Mouse (Mus musculus): Measurements from ENCODE around the gene 5031439G07Rik. TPM values are rescaled to one million over a fixed set of nuclear protein-coding genes. Genes with fewer than 3 reads are reported as not detected.
"Not testable (repeated sequence)": the region's sequence is repeated elsewhere in the genome, so short reads cannot be mapped to it uniquely, and the experiment has no call there.

Gene 5031439G07Rik
- polyA plus RNA-seq, 1 experiment from 2014 or later, result 19.2 TPM

DNA sequence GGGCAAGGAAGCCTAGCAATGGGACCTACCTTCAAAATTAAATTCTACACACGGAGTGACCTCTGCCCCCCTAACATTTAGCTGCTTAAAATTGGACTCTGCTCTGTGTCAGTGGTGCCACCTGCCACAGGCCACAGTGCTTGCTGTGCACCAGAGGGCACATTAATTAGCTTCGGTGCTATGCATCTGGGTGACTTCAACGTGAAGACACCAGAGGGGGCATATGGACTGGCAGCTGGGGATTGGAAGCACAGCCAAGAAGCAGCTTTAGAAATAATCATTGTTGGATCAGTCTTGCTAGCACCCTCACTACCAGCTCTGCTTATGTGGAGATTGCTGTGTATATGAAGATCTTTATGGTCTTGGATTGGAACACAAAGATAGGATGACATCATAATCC is 75.2 kb downstream of the 5031439G07Rik start:
- no peak for ATAC-seq (ENCODE audit: low FRiP score)
- H3K9ac ChIP-seq, result no peak overlapping the region
- 74% methylated on average over 3 of the region's 3 CpGs for WGBS

DNA sequence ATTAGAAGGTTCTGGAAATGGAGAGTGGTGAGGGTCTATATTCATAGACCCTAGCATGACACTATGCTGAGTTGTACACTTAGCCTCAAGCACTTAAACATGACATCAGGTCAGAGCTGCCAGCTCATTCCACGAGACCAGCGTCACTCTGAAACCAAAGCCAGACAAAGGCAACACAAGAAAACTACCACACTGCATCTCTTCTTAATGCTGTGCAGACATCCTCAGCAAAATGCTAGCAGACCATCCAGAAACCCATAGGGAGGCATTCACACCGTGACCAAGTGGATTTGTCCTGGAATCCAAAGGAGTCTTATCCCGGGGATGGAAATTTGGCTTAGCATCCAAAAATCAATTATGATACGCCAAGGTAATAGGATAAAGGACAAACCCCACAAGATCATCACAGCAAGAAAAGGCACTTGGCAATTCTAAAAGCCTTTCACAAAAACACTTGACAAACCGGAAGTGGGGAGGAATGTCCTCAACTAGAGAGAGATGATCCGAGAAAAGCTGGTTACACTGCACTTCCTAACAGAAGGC is 84.4 kb downstream of the 5031439G07Rik start:
- Histone ChIP-seq H3K9me3 (ENCODE audit: control insufficient read depth, low read length) (no peaks in the 10 kb centered on the region), H3K36me3 (replicated peaks; ENCODE audit: control insufficient read depth, insufficient read depth) (no peaks in the 10 kb centered on the region), H3K4me3 (replicated peaks; ENCODE audit: low read length) (no peak overlapping the region), H3K9ac (no peak overlapping the region), H3K4me2 (replicated peaks) (no peak overlapping the region), H3K27ac (no peak overlapping the region), H3K27me3 (ENCODE audit: control insufficient read depth, insufficient read depth, low read length) (no peaks in the 10 kb centered on the region), H3K4me1 (replicated peaks; ENCODE audit: control insufficient read depth, insufficient read depth, low read length) (peaks cover 6% of the 10 kb centered on the region)
- DNase-seq (ENCODE audit: low spot score) (no peak), ATAC-seq (ENCODE audit: low FRiP score) (no peak)
- 49% methylated on average over 7 of the region's 7 CpGs for WGBS

More for the DNA sequence above, 75.2 kb downstream of the 5031439G07Rik start:
- Histone ChIP-seq H3K27ac (no peak overlapping the region), H3K4me1 (replicated peaks; ENCODE audit: control insufficient read depth, insufficient read depth, low read length) (no peaks in the 10 kb centered on the region), H3K27me3 (ENCODE audit: control insufficient read depth, insufficient read depth, low read length) (no peaks in the 10 kb centered on the region), H3K4me2 (replicated peaks) (no peak overlapping the region), H3K9me3 (ENCODE audit: control insufficient read depth, low read length) (peaks cover 5% of the 10 kb centered on the region; the same call in 1 of the 2 replicates), H3K4me3 (replicated peaks; ENCODE audit: low read length) (no peak overlapping the region), H3K36me3 (replicated peaks; ENCODE audit: control insufficient read depth, insufficient read depth) (no peaks in the 10 kb centered on the region)
- DNase-seq (ENCODE audit: low spot score), result no peak

DNA sequence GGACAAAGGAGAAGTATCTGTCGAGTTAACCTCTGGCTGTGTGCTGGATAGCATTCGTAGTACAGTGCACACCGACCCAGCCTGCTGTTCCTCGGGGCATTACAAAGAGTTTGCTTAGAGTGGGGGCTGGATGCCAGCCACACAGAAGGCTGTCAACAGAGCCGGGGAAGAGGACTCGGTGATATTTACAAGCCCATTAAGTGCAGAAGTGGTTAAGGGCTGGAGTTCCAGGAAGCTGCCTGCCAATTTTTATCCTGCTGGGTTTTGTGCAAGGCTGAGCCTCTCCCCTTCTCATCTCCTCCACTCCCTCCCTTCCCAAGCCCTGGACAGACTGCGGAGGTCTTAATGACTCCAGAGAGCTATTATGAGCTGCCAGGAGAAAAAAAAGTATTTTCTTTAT is 90.3 kb downstream of the 5031439G07Rik start:
- ATAC-seq (ENCODE audit: low FRiP score) (peak; percentile 59; the same call in 1 of the 2 replicates), DNase-seq (ENCODE audit: low spot score) (peak; percentile 59)
- 0 out of 2 replicates have a peak, but pooled peaks cover 2% of the 10 kb centered on the region for H3K9me3 ChIP-seq (ENCODE audit: control insufficient read depth, low read length)
- H3K4me3 ChIP-seq (replicated peaks; ENCODE audit: low read length), result no peak overlapping the region
- peak overlapping the region; percentile 64 for H3K27ac ChIP-seq
- no peak overlapping the region for H3K9ac ChIP-seq
- no peaks in the 10 kb centered on the region for H3K27me3 ChIP-seq (ENCODE audit: control insufficient read depth, insufficient read depth, low read length)
- H3K36me3 ChIP-seq (replicated peaks; ENCODE audit: control insufficient read depth, insufficient read depth), result no peaks in the 10 kb centered on the region
- peaks cover 17% of the 10 kb centered on the region for H3K4me1 ChIP-seq (replicated peaks; ENCODE audit: control insufficient read depth, insufficient read depth, low read length)
- H3K4me2 ChIP-seq (replicated peaks), result peak overlapping the region; percentile 33
- 31% methylated on average over 7 of the region's 7 CpGs for WGBS

DNA sequence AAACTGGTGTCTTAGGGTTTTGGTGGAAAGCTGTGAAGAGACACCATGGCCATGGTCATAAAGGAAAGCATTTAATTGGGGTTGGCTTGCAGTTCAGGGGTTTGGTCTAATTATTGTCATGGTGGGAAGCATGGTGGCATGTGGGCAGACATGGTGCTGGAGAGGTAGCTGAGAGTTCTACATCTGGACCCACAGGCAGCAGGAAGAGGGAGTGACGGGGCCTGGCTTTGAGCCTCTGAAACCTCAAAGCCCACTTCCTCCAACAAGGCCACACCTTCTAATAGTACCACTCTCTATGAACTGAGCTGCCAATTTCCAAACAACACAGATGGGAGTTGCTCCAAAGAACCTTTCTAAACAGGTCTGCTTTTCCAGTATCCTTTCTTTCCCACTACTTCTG is 91.7 kb downstream of the 5031439G07Rik start:
- peaks cover 14% of the 10 kb centered on the region for H3K4me1 ChIP-seq (replicated peaks; ENCODE audit: control insufficient read depth, insufficient read depth, low read length)
- H3K9me3 ChIP-seq (ENCODE audit: control insufficient read depth, low read length), result 0 out of 2 replicates have a peak, but pooled peaks cover 2% of the 10 kb centered on the region
- H3K9ac ChIP-seq, result no peak overlapping the region
- H3K27ac ChIP-seq, result no peak overlapping the region
- WGBS, result 84% methylated on average over 1 of the region's 1 CpGs
- no peak for ATAC-seq (ENCODE audit: low FRiP score)
- H3K4me2 ChIP-seq (replicated peaks), result no peak overlapping the region
- H3K36me3 ChIP-seq (replicated peaks; ENCODE audit: control insufficient read depth, insufficient read depth), result no peaks in the 10 kb centered on the region
- DNase-seq (ENCODE audit: low spot score), result no peak
- no peaks in the 10 kb centered on the region for H3K27me3 ChIP-seq (ENCODE audit: control insufficient read depth, insufficient read depth, low read length)
- no peak overlapping the region for H3K4me3 ChIP-seq (replicated peaks; ENCODE audit: low read length)

DNA sequence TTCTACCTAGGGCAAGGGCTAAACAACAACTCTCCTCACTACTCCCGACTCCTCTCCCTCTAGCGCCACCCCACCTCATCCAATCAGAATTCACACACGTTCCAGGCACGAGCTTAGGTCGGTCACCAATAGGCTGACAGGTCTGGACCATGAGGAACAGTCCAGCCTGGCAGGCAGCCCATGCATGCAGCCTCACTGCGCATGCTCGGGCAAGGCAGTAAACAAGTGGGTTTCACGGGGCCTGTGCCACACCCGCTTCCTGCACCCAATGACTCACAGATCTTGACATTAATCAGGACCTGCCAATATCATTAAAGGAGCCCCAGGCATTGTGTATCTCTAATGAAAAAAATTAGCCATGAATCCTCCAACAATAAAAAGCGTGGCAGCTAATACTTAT is 92.1 kb downstream of the 5031439G07Rik start:
- not testable (repeated sequence) for H3K9ac ChIP-seq; H3K27ac ChIP-seq; H3K36me3 ChIP-seq (replicated peaks; ENCODE audit: control insufficient read depth, insufficient read depth); H3K27me3 ChIP-seq (ENCODE audit: control insufficient read depth, insufficient read depth, low read length); DNase-seq (ENCODE audit: low spot score); ATAC-seq (ENCODE audit: low FRiP score); H3K9me3 ChIP-seq (ENCODE audit: control insufficient read depth, low read length); H3K4me3 ChIP-seq (replicated peaks; ENCODE audit: low read length); H3K4me2 ChIP-seq (replicated peaks)
- peaks cover 14% of the 10 kb centered on the region for H3K4me1 ChIP-seq (replicated peaks; ENCODE audit: control insufficient read depth, insufficient read depth, low read length)
- WGBS, result 81% methylated on average over 10 of the region's 10 CpGs

Small RNAs within 50 kb of the gene (microRNA-seq; reads per million reads assigned to microRNA genes)
- gene Mir1249, result 60.9 reads per million, percentile 46 among the genes with 10 or more reads in this experiment

Other genes with a start within 250 kb of the 5031439G07Rik start
- gene Phf21b, start 132.5 kb downstream of the 5031439G07Rik start, polyA plus RNA-seq (2014; fragmentation: Nextera tagmentation; extraction: Ambion mirVana), result 5.8 and 8.8 TPM in 2 replicates
- 0.74 and 0.83 TPM in 2 replicates for gene Gm29666, start 68.5 kb downstream of the 5031439G07Rik start, polyA plus RNA-seq (2014; fragmentation: Nextera tagmentation; extraction: Ambion mirVana)
- gene Nup50, start 65.1 kb downstream of the 5031439G07Rik start, polyA plus RNA-seq (2014; fragmentation: Nextera tagmentation; extraction: Ambion mirVana), result 24.2 and 25.3 TPM in 2 replicates
- 0.89 and 1.4 TPM in 2 replicates for gene Upk3a, start 28.6 kb upstream of the 5031439G07Rik start, polyA plus RNA-seq (2014; fragmentation: Nextera tagmentation; extraction: Ambion mirVana)
- gene Fam118a, start 40.4 kb upstream of the 5031439G07Rik start, polyA plus RNA-seq (2014; fragmentation: Nextera tagmentation; extraction: Ambion mirVana), result 30.5 and 32.3 TPM in 2 replicates
- 0.08 TPM in 2 replicates for gene Smc1b, start 143.4 kb upstream of the 5031439G07Rik start, polyA plus RNA-seq (2014; fragmentation: Nextera tagmentation; extraction: Ambion mirVana)
- 0.48 and 1.1 TPM in 2 replicates for gene Ribc2, start 143.5 kb upstream of the 5031439G07Rik start, polyA plus RNA-seq (2014; fragmentation: Nextera tagmentation; extraction: Ambion mirVana)
- 51.0 and 54.2 TPM in 2 replicates for gene Fbln1, start 217.4 kb upstream of the 5031439G07Rik start, polyA plus RNA-seq (2014; fragmentation: Nextera tagmentation; extraction: Ambion mirVana)

Data from hindbrain, embryonic 14.5 days (tissue).